Mouse (Mus musculus) B cell, adult 2 months (primary cell): Measurements from ENCODE around the gene Hid1.
A peak's percentile ranks its signal among the peaks of the same experiment; 100 is the strongest.

Source experiments
- DNase-seq, 2 experiments: peaks; one replicate each; pipeline ENCODE4 v3.0.0; 2022

Hid1 gene

GRCm38 (mm10) chr11:115374695-115375425 is 7.3 kb upstream of the Hid1 start:
- DNase-seq, result no peak

- DNase-seq, result no peak
Observed at GRCm38 (mm10) chr11:115373805-115374694, 6.5 kb upstream of the Hid1 start.

DNA sequence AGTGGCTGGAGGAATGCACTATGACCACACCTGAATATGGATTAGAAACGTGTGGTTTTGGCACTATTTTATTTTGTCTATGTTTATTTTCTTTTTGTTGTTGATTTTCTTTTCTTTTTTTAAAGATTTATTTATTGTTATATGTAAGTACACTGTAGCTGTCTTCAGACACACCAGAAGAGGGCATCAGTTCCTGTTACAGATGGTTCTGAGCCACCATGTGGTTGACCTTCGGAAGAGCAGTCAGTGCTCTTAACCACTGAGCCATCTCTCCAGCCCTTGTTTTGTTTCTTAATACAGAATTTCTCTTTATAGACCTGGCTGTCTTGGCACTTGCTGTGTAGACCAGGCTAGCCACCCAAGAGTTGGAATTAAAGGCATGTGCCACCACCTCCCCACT is 5.2 kb upstream of the Hid1 start:
- no peak for DNase-seq

GRCm38 (mm10) chr11:115372015-115372414 is 4.5 kb upstream of the Hid1 start:
- DNase-seq, result no peak

DNA sequence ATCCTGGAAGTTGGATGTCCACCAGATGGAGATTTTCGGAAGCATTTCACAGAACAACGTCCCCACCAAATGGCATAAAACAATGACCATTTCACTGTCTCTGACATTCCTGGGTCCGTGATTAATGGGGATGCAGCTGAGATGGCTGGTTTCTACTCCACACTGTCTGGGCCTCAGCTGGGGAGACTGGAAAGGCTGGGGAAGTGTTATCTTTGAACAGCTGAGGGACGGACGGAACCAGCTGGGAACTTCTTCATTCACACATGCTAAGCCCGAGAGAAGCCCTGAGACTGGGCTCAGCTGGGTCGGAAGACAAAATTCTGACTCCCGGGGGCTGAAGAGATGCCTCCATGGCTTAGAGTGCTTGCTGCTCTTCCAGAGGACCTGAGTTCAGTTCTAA is 3.8 kb upstream of the Hid1 start:
- no peak for DNase-seq

DNA sequence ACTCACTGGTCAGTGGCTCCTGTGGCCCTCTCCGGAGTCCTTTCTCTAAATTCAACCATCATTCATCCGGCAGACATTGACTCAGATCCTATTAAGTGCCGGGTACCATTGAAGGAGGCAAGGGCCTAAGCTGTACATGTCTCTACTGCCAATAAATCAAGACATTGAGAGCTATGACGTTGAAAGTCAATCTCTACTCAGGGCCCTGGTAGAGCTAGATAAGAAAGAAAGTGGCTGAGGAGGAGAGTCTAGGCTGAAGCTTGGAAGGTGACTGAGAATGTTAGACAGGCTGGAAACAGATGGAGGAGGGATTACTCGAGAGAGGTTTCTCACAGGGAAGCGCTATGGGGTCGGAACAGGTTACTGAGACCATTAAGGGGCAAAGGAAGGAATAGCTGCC is 2.8 kb upstream of the Hid1 start:
- no peak for DNase-seq

- no peak for DNase-seq
Observed at GRCm38 (mm10) chr11:115366706-115367394, 706 bp downstream of the Hid1 start.

GRCm38 (mm10) chr11:115366039-115366705 is 1.4 kb downstream of the Hid1 start:
- no peak for DNase-seq

GRCm38 (mm10) chr11:115364136-115364535 is 3.4 kb downstream of the Hid1 start:
- no peak for DNase-seq

DNA sequence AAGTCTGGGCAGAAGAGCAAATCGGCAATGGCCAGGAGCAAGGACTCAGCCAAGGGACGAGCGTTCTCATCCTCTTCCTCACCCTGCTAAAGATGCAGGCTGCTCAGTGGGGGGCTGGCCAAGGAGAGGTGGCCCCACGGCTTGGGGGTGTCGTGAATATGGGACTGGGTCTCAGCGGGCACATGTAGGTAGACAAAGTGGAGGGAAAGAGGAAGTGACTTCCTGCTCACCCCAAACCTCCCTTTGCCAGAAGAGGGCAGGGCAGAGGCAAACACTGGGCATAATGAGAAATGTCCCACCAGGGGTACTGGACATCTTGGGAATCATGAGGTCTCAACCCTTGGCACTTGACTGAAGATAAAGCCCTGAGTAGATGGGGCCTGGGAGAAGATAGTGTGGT is 7.8 kb downstream of the Hid1 start:
- DNase-seq, result no peak

DNA sequence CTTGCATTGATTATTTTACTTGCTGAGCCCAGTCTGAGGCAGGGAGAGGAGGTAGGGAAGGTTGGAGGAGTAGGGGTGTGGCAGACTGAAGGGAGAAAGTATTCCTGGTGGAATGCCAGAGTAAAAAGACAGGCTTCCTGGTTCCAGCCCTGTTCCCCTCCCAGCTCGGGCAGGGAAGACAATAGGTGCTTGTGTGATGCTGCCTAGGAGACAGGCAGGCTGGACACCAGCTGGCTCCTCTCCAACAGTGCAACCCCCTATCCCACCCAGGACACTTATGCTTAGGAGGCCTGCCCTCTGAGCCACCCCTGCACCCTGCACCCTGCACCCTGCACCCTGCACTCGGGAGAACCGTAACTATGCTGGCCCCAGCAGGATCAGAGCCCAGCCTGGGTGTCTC is 8.3 kb downstream of the Hid1 start:
- DNase-seq, result no peak

DNA sequence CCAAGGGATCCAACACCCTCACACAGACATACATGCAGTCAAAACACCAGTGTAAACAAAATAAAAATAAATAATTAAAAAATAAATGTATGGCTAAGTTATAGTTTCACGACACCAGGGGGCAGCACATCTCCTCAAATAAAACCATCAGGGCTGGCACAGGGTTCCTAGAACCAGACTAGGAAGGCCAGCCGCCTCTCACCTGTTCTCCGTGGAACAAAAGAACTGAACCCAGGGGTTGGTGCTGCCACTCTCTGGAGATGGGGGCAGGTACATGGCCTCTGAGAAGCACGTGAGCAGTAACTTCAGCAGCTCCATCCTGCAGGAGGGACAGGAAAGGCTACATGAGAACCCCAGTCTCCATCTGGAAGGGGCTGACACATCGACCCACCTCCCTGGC is 9.1 kb downstream of the Hid1 start:
- peak; percentile 80 to 83 for DNase-seq

GRCm38 (mm10) chr11:115354183-115354582 is 13.4 kb downstream of the Hid1 start:
- peak; percentile 71 to 72 for DNase-seq

DNA sequence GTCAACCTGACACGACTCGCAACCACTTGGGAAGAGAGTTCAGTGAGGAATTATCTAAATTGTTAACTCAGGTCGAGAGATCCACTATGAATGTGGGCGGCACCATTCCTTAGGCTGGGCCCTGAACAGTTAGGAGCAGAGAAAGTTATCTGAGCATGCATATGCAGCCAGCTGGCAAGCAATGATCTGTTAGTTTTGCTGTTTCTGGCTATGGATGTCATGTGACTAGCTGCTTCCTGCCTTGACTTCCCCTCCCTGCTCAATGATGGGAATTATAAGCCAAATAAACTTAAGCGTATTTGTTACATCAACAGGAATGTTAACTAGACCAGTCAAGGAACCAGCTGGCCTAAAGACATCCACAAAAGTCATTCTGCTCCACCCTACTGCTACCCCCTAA is 14.2 kb downstream of the Hid1 start:
- DNase-seq, result no peak

GRCm38 (mm10) chr11:115349976-115350375 is 17.6 kb downstream of the Hid1 start:
- no peak for DNase-seq

DNA sequence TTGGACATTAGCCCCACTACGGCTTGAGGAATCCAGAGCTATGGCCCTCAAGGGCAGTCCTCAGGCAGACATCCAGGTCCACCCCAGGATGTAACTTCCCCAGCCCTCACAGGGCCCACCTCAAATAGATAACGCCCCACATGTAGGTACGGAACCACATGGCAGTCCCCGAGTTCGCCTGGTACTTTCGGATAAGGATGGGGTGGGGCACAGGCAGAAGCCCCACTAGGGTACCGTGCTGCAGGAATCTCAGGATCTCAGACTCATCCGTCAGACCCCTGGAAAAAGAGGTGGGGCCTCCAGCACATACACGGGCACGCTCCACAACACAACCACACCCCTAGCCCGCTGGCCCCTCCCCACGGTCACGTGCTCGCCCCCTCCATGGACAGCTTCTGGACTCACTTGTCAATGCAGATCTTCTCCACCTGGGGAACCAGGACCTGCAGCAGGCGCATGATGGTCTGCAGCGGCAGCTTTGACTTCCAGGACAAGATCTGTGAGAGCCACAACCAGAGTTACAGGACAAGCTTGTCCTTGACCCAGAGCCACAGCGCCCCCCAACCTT is 18.8 kb downstream of the Hid1 start:
- no peak for DNase-seq

- DNase-seq, result no peak
Observed at GRCm38 (mm10) chr11:115345515-115345914, 22.0 kb downstream of the Hid1 start.

- DNase-seq, result peak; percentile 24 to 26
Observed at GRCm38 (mm10) chr11:115344967-115345366, 22.6 kb downstream of the Hid1 start.

DNA sequence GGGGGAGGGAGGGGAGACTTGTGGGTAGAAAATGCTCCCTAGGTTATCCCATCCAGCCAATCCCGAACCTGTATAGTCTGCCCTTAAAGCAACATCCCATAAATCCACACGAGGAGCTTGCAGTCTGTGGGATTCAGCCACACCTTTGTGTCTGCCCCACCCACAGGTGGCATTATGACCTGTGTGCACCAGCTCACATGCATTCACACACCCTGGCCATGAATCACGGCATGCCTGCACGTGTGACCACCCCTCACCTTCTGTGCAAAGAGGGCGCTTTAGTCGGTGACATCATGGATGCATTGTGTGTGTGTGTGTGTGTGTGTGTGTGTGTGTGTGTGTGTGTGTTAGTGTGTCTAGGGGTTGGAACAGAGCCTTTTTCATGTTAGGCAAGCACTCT is 25.7 kb downstream of the Hid1 start:
- DNase-seq, result no peak

GRCm38 (mm10) chr11:115341246-115341645 is 26.3 kb downstream of the Hid1 start:
- DNase-seq, result no peak

DNA sequence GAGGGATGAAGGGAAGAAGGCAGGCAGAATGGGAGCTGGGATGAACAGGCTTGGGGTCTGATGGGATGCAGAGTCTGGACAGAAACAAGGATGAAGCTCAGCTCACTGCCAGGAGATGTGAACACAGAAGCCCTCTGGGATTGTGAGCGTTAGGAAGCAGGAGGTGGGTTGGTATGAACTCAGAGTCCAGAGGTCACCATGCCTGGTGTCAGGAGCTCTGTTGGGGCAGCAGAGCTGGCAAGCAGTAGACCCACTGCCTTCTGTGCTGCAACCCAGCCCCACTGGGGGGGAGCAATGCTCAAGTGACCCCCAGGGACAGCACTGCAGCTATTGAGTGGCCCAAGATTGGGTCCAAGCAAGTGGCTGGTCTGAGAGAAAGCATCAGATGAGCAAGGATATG is 29.7 kb downstream of the Hid1 start:
- DNase-seq, result no peak

DNA sequence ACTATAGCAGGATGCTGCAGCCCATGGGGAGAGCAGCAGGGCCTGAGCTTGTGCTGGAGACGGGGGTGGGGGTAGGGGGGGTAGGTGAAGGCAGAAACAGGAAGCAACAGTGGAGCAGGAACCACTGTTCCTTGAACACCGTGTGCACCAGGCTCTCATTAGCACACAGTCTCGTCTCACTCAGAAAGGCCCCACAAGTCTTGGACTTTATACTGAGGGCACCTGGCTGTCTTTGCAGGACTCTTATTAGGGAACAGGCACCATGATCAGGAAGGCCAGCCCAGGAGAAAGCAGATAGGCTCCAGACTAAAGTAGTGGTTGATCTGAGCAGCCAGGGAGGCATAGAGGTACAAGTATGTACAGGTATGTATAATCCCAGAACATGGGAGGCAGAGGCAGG is 30.2 kb downstream of the Hid1 start:
- DNase-seq, result no peak

DNA sequence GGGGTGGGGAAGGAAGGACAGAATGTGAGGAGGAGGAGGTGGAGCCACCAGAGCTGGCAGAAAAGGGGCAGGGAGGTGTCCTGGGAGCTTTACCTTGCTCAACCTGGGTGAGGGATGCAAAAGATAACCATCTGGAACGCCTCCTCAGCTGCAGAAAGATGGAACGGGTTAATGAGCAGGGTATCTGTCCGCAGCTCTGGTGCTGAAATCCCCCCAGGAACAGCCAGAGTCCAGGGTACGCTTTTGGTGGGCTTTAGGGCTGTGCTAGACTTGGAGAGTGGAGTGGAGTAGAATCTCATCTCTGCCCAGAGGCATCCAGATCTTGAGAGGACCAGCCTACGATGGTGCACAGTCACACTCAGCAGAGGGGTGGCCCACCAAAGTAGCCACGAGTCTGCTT is 31.4 kb downstream of the Hid1 start:
- DNase-seq, result no peak
